Mouse (Mus musculus) myocyte (in vitro differentiated cells): Measurements from ENCODE around the gene Ryr1.
"Not testable (repeated sequence)": the region's sequence is repeated elsewhere in the genome, so short reads cannot be mapped to it uniquely, and the experiment has no call there.

ENCODE experiments used
- CEBPB ChIP-seq: IDR thresholded peaks from 2 replicates; pipeline ENCODE4 v1.6.1; 2011; ENCODE audit warnings: mild to moderate bottlenecking, moderate library complexity; ENCODE audit not compliant: poor library complexity, insufficient read depth, severe bottlenecking
- E2F4 ChIP-seq: IDR thresholded peaks from one replicate; pipeline ENCODE4 v1.6.1; 2011; ENCODE audit warnings: mild to moderate bottlenecking, control low read depth, moderate library complexity; ENCODE audit not compliant: insufficient read depth
- MAX ChIP-seq: IDR thresholded peaks from one replicate; pipeline ENCODE4 v1.6.1; 2011; ENCODE audit warnings: low read depth, mild to moderate bottlenecking, control low read depth
- MYOD1 ChIP-seq, 3 experiments: IDR thresholded peaks; one replicate each; pipeline ENCODE4 v1.6.1; 2011; ENCODE audit warnings: control low read depth in 2 of 3, low read depth in 2 of 3, mild to moderate bottlenecking in 2 of 3, moderate library complexity in 1 of 3; ENCODE audit not compliant: insufficient read length in 2 of 3, control insufficient read depth in 1 of 3
- MYOG ChIP-seq, 3 experiments: IDR thresholded peaks; one replicate each; pipeline ENCODE4 v1.6.1; 2011; ENCODE audit warnings: control low read depth in 2 of 3, low read depth in 2 of 3, mild to moderate bottlenecking in 2 of 3; ENCODE audit not compliant: insufficient read length in 2 of 3, control insufficient read depth in 1 of 3, insufficient read depth in 1 of 3
- POLR2A ChIP-seq: IDR thresholded peaks from one replicate; pipeline ENCODE4 v1.6.1; 2011; ENCODE audit warnings: low read depth, mild to moderate bottlenecking, control low read depth, moderate library complexity; ENCODE audit not compliant: insufficient read length
- POLR2AphosphoS2 ChIP-seq: IDR thresholded peaks from one replicate; pipeline ENCODE4 v1.6.1; 2011; ENCODE audit warnings: low read depth, control low read depth; ENCODE audit not compliant: insufficient read length
- REST ChIP-seq: IDR thresholded peaks from one replicate; pipeline ENCODE4 v1.6.1; 2011; ENCODE audit warnings: mild to moderate bottlenecking, control low read depth, moderate library complexity; ENCODE audit not compliant: insufficient read depth, insufficient read length
- SRF ChIP-seq: IDR thresholded peaks from one replicate; pipeline ENCODE4 v1.6.1; 2011; ENCODE audit warnings: low read depth; ENCODE audit not compliant: control insufficient read depth, insufficient read length
- TCF12 ChIP-seq: IDR thresholded peaks from one replicate; pipeline ENCODE4 v1.6.1; 2011; ENCODE audit warnings: mild to moderate bottlenecking, control low read depth; ENCODE audit not compliant: poor library complexity, insufficient read depth, severe bottlenecking
- TCF3 ChIP-seq: IDR thresholded peaks from one replicate; pipeline ENCODE4 v1.6.1; 2011; ENCODE audit warnings: low read depth, control low read depth; ENCODE audit not compliant: insufficient read length
- USF1 ChIP-seq: IDR thresholded peaks from one replicate; pipeline ENCODE4 v1.6.1; 2011; ENCODE audit warnings: low read depth, mild to moderate bottlenecking, control low read depth, moderate library complexity

DNA sequence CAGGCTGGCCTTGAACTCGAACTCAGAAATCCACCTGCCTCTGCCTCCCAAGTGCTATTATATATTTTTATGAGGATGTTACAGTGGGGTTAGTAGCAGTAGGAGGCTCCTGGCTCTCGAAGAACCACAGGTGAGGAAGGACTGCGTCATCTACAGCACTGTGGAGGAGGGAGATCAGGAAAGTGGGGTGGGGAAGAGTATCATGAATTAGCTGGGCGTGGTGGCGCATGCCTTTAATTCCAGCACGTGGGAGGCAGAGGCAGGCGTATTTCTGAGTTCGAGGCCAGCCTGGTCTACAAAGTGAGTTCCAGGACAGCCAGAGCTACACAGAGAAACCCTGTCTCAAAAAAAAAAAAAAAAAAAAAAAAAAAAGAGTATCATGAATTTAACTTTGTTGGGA, 156.9 kb downstream of the Ryr1 start:
- not testable (repeated sequence) for TF ChIP-seq E2F4; USF1; POLR2A; MYOD1 (IDR thresholded peaks at IDR 0.05; ENCODE audit: control insufficient read depth in 1 of 3, insufficient read length in 2 of 3, low read depth in 2 of 3); POLR2AphosphoS2; CEBPB; TCF3; REST; MYOG (IDR thresholded peaks at IDR 0.05; ENCODE audit: control insufficient read depth in 1 of 3, insufficient read depth in 1 of 3, insufficient read length in 2 of 3, low read depth in 2 of 3); MAX; TCF12; SRF
